Mouse (Mus musculus): ENCODE results near the gene Gucy2f.
"Not testable (repeated sequence)": the region's sequence is repeated elsewhere in the genome, so short reads cannot be mapped to it uniquely, and the experiment has no call there.

The Gucy2f gene

DNA sequence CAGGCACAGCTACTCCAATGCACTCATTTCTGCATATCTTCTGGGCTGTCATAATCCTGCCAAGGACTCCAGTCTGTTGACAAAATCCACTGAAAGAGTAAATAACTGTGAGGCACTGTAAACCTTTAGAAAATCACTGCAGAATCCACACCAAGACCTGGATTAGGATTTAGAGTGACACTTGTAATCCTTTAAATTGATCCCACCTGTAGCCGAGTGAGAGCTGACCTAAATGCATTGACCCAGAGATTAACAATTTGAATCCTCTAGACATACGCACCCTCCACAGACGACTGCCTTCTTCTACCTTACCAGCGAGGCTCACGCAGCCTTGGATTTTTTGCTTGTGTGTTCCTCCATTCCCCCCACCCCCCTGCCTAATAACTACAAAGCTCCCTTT is at the start of gene Gucy2f:
Gene Gucy2f, minus strand, starts transcription at position 101 of the 400 bp plus-strand sequence.
- DNase-seq (ENCODE audit: extremely low spot score, low read depth, low spot score) = no peak

DNA sequence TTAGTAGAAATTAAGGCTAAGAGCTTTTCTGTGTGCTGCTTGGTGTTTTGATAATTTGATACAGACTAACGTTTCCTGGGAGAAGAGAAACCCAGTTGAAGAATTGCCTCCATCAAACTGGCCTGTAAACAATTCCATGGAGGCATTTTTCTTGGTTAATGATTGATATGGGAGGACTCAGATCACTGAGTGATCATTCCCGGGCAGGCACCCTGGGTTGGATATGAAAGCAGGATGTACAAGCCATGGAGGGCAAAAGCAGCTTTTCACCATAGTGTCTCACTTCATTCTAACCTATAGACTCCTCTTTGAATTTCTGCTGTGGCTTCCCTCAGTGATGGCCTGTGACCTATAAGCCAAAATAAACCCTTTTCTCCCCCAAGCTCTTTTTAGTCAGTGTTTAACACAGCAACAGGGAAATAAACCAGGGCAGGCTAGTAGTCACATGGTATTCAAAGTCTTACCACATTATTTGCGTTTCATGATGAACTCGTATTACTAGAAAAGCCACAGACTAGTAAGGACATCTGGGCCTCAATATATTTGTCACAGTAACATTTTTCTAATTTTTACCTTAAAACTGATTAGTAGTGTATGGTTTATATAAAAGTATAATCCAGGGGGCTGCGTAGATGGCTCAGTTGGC is 49.1 kb upstream of the Gucy2f start:
- no peak for DNase-seq (ENCODE audit: extremely low spot score, low read depth, low spot score)

DNA sequence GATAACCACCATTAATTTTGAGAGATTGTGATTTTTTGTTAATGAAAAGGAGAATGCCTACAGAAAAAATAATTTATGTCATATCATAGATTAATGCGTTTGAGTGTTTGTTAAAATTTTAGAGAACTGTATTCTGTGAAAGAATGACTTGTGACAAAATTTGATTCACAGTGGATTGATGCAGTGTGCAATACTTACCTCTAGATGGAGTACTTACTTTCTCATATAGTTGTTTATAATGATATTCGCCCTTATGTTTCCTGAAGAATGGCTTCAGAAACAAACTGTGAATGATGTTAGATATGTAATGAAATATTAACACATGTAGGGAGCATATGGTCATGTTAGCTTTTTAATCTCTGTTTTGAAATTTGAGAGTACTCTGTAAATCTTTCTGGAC is 40.4 kb upstream of the Gucy2f start:
- no peak for DNase-seq (ENCODE audit: extremely low spot score, low read depth, low spot score)

DNA sequence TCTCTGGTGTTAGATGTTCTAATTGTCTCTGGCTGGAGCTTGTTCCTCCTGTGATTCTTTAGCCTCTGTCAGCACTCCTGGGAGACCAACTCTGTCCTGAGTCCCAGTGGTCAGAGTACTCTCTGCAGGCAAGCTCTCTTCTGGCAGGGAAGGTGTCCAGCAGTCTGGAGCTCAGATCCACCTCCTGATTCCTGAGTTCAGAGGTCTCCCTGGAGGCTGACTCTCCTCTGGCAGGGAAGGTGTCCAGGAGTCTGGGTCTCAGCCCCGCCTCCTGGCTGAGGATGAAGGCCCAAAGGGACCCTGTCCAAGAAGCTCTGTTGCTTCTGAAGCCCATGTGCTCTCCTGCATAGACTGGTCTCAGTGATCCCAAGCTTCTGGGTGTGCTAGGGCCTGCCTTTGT is 39.4 kb upstream of the Gucy2f start:
- not testable (repeated sequence) for DNase-seq (ENCODE audit: extremely low spot score, low read depth, low spot score)

DNA sequence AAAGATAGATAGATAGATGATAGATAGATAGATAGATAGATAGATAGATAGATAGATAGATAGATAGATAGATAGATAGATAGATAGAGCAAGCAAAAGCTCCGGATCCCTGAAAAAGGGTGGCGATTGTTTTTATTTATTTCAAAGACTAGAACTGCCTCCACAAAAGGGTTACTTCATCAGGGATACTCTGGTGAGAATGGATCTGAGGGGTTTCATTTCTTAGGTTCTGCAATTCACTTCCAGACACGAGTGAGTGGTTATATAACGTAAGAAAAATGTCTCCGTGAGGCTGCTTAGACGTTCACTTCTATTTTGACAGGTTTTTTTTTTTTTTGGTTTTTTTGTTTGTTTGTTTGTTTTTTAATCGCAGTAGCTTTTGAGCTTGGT is 32.0 kb upstream of the Gucy2f start:
- no peak for DNase-seq (ENCODE audit: extremely low spot score, low read depth, low spot score)

DNA sequence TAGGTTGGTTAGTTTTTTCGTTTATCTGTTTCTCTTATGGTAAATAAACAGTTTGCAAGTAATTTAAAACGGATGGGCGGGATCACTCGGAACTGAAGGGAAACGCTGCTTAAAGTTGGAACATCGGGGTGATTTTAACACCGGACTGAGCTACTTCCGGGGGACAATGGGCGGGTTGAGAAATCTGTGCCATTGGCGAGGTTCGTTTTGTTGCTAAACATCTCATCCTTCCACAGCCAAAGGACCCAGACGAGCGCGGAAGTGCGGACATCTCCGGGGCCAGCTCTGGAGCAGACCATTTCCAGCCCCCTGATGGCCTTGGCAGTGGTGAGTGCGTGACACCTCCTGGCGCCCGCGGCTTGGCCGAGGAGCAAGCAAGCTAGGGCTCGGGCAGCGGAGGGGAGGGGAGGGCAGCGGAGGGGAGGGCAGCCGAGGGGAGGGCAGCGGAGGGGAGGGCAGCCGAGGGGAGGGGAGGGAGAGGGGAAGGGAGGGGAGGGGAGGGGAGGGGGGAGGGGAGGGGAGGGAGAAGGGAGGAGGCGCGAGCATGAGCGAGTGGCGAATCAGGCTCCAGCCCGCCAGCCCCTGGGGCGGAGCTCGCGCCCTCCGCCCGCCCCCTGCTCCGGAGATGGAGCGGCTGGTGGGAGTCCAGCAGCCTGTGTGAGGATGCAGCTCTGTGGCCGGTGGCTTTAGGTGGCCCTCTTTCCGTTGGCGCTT is 31.5 kb upstream of the Gucy2f start:
- DNase-seq (ENCODE audit: extremely low spot score, low read depth, low spot score) = peak; percentile 30

DNA sequence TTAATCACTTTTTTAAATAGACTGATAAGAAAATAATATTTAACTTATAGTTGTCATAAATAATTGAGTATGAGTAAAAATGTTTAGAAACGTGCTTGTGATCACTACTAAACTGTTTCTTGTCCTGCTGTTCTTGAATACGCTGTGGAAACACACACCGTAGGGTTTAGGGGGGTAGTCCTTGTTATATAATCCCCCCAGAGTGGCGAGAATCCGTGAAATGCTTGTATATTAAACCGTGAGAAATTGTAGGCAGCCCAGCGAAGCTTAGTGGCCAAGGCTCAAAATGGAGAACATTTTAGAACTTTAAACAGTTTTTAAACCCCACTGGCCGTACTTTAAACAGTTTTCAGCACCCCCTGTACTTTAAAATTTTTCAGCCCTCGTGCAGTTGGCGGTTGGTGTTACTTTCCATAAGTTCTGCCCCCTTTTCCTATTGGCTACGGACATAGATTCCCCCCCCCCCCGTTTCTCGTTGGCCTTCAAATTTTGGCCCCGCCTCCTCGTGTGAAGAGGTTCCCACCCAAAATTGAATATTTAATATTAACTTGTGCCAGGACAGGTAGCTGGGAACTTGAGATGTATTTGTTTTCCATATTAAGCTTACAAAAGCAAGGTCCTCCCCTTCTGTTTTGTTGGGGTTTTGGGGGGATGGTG is 30.8 kb upstream of the Gucy2f start:
- peak; percentile 14 for DNase-seq (ENCODE audit: extremely low spot score, low read depth, low spot score)

DNA sequence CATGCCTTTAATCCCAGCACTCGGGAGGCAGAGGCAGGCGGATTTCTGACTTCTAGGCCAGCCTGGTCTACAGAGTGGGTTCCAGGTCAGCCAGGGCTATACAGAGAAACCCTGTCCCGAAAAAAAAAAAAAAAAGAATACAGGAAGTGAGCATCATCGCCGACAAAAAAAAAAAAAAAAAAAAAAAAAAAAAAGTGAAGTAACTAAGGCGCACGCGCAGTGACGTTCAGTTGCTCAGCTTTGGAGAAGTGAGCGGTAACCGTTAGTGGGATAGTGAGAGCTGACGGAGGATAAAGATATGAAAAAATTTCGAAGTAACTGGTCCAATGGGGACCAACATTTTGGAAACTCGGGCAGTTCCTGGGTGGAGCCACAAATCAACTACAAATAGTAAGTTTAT is 29.8 kb upstream of the Gucy2f start, which contains the start of gene Nxt2:
Gene Nxt2, plus strand, starts transcription at position 229 of the 400 bp plus-strand sequence.
- DNase-seq (ENCODE audit: extremely low spot score, low read depth, low spot score) = no peak

DNA sequence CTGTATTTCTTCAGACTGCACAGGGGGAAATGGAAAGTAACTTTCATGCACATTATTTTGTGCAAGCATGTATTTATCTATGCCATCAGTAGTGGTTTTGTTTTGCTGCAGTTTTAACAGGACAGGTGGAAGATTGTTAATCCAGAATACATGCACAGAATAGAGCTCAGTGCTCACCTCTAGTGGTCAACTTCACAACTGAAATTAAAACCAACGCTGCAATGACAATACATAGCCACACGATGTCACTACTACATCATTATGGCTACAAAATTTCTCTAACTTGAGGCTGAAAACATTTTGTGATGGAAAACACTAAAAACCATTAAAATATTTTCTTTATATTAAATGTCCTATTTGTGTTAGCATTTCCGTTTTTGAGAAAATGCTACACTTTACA is 3.6 kb upstream of the Gucy2f start:
- peak; percentile 37 for DNase-seq (ENCODE audit: extremely low spot score, low read depth, low spot score)

DNA sequence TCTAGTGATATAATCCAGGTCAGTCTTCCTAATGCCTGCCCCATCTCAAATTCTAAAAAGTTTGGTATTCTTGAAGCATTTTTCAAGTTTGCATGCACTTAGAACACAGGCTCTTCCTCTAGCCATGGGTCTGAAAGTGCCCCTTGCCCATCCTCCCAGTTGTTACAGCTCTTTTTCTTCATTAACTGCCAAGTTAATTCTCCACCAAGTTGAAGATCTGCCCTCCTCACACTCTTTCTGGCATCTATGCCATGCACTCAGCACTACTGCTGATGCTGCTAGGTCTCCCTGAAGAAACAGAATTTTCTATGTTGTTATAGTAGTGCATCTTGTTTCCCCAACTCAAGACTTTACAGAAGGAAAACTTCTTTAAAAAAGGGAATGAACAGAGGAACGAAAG is 1.2 kb downstream of the Gucy2f start:
- no peak for DNase-seq (ENCODE audit: extremely low spot score, low read depth, low spot score)

DNA sequence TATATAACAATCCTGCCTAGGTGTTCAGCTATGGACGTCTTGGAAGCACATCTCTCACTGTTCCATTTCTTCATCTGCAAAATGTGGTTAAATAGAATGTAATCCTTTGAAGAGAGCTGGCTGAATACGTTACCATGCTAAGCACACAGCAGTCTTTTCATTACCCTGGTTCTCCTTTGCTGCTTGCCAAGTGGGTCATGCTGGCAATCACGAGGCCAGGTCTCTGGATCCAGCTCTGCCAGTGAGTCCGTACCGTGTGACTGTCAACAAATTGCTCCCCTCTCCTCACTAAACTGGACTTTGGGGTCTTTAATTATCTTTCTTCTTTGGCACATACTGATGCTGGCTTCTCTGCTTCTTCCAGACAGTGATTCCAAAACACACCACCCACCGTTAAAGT is 2.3 kb downstream of the Gucy2f start:
- no peak for DNase-seq (ENCODE audit: extremely low spot score, low read depth, low spot score)

DNA sequence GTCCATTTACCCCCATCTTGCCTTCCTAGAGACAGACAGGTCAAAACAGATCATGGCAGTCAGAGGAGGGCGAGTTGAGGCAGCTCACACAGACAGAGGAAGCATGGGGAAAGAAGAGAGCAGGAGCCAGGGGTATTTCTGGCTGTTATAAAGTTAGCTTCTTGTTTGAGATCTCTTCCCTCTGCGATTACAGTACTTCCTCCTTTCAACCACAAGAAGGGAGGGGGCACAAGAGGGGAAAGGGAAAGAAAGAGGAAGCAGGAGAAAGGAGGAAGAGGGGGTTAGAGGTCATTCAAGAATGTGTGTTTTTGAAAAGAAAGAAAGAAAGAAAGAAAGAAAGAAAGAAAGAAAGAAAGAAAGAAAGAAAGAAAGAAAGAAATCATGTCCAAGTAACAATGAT is 6.4 kb downstream of the Gucy2f start:
- no peak for DNase-seq (ENCODE audit: extremely low spot score, low read depth, low spot score)

DNA sequence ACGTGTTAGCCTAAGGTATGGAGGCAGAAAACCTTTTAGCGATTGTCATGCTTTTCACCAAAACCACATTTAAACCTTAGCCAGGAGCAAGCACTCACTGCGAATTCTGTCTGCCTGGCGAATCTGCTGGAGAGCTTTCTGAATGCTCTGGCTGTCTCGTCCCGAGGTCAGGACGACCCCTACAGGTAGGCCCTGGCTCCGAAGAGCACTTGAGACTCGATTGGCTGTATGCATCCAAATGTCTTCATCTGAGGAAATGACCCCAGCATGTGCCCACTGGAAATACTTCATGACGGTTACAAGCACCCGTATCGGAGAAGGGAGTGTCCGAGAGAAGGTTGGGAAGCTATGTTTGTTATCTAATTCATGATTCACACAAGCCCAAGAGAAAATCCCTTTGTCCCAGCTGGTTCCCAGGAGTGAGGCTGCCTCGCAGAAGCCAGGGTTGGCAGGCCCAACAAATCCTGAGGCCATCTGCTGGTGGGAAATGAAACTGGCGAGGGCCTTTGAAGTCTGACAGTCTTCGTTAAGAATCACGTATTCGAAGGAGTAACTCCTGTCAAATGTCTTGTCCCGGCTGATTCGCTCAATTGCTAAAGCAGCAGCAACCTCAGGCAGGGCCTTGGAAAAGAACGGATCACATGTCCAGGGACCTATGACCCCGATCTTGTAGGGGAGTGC is 7.6 kb downstream of the Gucy2f start:
- DNase-seq (ENCODE audit: extremely low spot score, low read depth, low spot score) = peak; percentile 6

DNA sequence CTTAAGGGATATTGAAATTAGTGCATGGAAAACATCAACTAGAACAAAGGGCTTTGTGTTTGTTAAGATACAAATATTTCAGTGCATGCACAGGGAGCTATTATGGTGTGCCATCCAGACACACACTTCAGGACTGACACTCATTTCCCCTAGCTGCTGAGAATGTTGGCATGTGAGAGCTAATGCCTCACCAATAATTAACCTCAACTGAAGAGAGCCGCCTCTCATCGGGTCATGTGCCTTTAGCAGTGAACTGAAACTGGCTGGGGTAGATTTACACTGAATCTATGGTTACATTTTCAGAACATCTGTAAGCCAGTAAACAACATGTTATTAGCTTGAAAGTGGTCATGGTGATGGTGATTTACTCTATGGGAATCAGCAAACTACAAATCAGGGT is 14.7 kb downstream of the Gucy2f start:
- DNase-seq (ENCODE audit: extremely low spot score, low read depth, low spot score) = no peak

DNA sequence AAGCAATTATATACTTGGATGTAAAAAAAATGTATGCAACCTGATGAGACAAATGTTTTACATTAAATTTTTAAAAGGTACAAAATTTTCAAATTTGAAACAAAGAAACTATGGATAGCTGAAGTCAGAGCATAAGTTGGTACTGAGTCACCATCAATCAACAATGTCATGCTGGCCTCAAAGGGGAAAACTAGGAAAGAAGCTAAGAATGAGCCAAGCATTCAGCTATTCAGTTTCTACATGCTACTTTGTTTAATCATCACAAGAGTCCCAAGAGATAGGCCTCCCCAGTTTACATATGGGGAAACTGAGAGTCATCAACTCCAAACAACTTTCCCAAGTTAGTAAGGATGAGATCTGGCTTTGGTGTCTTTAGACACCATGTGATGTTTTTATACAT is 19.8 kb downstream of the Gucy2f start:
- no peak for DNase-seq (ENCODE audit: extremely low spot score, low read depth, low spot score)

DNA sequence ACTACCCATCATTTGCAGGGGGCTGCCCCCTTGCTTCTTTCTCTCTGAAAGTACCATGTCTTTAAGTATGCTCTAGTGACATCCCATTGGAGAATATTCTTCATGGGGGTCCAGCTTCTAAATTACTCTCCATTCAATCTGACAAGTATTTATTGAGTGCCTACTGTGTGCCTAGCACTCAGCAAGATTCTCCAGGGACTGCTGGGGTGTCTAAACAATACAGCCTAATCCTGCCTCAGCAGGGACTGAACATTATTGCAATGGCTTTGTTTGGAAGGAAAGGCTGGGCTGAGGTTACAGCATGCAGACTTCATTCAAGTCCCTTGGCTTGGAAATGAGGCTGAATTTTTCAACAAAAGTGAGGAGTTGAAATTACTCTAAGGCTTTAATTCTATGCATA is 81.0 kb downstream of the Gucy2f start:
- no peak for DNase-seq (ENCODE audit: extremely low spot score, low read depth, low spot score)

DNA sequence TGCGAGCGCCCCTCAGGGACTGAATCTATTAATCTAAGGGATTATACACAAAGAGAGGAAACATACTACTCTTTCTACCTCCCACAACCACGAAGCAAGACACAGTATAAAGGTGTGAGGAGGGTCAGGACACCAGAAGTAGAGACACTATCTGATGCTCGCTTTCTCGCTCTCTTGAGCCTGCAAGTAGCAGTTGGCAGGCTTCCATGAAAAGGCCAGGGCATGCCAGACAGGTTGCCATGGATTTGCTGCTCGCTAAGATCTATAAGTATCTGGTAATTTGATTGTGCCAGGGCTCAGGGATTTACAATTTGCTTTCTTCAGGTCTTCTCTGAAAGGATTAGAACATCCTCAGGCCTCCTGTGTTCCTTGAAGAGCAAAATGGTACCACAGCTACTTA is 85.5 kb downstream of the Gucy2f start:
- no peak for DNase-seq (ENCODE audit: extremely low spot score, low read depth, low spot score)

DNA sequence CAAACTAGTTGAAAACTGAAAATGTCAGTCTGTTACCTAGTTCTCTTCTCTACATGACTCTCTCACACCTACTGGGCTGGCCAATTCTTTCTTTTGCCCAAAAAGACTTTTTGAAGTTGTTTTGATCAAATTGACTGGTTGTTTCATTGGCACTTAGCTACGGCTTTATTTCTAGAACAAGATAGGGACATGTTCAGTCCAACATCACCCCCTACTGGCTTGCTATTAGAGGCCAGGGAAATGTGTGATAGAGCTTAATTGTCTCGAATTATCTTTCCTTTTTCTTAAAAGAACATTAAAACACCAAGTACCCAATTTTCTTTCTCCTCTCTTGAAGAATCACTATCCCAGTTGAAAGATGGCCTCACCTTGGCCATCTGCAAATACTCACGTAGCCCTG is 99.8 kb downstream of the Gucy2f start:
- peak; percentile 10 for DNase-seq (ENCODE audit: extremely low spot score, low read depth, low spot score)

DNA sequence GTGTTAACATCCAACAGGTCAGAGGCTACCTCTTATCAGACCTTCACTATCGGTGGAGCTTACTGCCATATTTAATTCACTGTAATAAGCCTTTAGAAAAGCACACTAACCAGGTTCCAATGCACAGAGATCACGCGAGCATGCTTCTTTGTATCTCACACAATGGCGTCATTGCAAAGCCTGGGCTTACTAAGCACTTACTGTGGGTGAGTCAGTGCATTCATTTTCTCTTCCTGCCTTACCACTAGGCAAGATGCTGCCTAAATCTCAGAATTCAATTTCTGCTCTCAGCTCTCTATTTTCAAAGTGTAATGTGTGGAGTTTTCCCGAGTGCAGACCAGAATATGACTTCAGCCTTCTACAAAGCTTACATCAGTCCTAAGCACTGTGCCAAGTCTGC is 101.2 kb downstream of the Gucy2f start:
- no peak for DNase-seq (ENCODE audit: extremely low spot score, low read depth, low spot score)

DNA sequence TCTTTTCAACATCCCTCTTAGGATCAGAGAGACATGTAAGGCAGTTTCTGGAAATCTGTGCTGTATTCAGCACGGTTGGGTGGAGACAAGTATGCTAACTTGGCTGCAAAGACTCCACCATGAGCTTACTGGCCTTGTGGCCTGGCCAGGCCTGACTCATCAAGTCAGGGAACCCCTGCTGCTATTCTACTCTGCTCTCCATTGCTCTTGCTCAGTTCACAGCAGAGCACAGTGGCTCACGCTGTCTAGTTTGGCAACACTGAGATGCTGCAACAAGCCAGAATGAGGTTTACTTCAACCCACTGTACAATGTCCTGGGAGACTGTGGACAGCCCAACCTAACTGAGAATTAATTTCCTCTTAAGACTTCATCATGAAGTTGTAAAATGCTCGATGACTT is 134.1 kb downstream of the Gucy2f start:
- DNase-seq (ENCODE audit: extremely low spot score, low read depth, low spot score) = no peak
